Mouse (Mus musculus) heart, adult 2 months (tissue): ENCODE data around the gene Hdac10.

Experiments
- CTCF ChIP-seq: fragments of 200-600 bp; IDR thresholded peaks from 2 replicates; pipeline ENCODE4 v1.8.1; 2022; ENCODE audit warnings: antibody characterized with exemption, mild to moderate bottlenecking, moderate library complexity
- POLR2A ChIP-seq: fragments of 200-500 bp; IDR thresholded peaks from 2 replicates; pipeline ENCODE4 v1.6.1; 2011; ENCODE audit warnings: mild to moderate bottlenecking, low read depth, low read length, control low read depth; ENCODE audit not compliant: insufficient read depth

GRCm38 (mm10) chr15:89147024-89147423 lies 18.5 kb upstream of the Hdac10 start:
- TF ChIP-seq POLR2A (no peak), CTCF (no peak)
